Mouse (Mus musculus) left cerebral cortex, postnatal 10 days (tissue): ENCODE measurements at regions not wholly inside any gene's neighbourhood (a gene's known extent, or its start where the extent isn't known, plus 50 kb on each side); places are given as distances from the start of the nearest gene placed in this dataset.
"Not testable (repeated sequence)": the region's sequence is repeated elsewhere in the genome, so short reads cannot be mapped to it uniquely, and the experiment has no call there.

Source experiments
- DNase-seq, 2 experiments: peaks; one replicate each; pipeline ENCODE4 v3.0.0; 2021 to 2022; ENCODE audit warnings: low spot score in 2 of 2, mixed read lengths in 1 of 2; ENCODE audit errors: extremely low spot score in 1 of 2
- intact Hi-C: fragments of 180-260 bp; cut with DNase I; formaldehyde crosslinking; loops from one replicate; pipeline ENCODE4 v1.15.1; 2025

DNA sequence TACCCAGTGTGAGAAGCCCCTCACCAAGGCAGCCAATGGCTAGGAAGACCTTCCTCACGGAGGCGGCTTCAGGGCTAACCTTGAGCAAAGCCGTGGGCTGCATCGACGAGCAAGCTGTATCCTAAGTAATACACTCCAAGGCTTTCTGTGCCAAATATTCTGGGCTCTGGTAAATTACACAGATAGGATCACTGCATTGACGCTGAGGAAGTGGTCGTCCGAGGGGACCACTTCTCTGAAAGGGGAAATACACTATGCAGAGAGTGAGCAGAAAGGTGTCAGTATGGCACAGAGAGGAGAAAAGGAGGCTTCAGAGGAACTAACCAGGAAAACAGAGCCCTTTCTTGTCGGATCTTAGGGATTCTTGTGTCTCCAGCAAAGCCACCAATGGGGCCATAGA is 124.1 kb downstream of the Enc1 start:
- no peak for DNase-seq
- intact Hi-C loops = no loop called here

DNA sequence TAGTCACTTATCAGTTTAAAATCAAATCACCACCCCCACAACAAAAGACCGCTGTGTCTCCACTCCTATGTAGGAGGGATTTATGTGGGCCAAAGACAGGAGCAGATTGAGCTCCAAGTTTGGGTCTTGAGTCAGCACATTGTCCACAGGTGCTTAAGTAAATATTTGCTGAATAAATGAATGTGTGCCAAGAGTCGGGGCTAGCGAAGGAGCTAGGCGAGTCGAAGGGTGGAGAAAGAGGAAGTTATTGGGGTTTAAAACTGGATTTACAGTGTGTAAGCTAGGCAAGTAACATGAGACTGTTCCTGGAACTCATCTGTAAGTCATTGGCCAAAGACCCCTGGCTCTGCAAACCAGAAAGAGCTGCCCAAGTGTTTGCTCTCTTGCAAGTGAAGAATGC is 122.9 kb downstream of the Enc1 start:
- DNase-seq = no peak
- intact Hi-C loops = no loop called here

DNA sequence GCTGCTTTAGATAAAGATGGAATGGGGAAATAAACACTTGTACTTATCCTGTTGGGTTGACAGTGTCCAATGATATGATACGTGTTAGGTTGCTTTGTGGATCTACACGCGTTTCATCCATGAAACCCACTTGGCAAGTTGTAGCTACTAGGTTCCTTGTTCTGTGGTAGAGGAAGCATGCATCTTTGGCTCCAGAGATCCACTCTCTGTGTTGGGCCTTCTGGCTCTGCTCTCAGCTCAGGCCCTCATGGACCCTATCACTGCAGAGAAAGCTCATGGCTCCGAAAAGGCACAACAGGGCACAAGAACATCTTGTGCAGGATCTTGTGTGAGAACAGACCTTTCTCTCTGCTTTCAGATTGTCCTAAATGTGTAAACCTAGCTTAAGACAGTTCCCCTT is 122.3 kb downstream of the Enc1 start:
- intact Hi-C loops = no loop called here
- no peak for DNase-seq

DNA sequence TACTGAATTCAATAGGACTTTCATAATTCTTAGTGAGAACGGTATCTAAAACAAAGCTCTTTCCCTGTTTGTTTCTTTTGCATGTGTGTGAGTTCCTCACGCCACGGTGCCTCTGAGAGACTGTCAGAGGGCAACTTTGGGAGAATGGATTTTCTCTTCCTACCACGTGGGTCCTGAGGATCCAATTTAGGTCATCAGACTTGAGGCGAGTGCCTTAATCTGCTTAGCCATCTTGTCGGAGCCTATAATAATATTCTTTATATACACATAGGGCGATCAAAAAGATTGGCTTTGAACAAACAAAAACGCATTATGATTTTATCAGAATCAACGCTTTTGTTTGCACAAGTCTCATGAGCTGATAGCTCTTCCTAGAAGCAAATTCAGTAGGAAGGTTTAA is 119.6 kb downstream of the Enc1 start:
- intact Hi-C loops = no loop called here
- DNase-seq = no peak

DNA sequence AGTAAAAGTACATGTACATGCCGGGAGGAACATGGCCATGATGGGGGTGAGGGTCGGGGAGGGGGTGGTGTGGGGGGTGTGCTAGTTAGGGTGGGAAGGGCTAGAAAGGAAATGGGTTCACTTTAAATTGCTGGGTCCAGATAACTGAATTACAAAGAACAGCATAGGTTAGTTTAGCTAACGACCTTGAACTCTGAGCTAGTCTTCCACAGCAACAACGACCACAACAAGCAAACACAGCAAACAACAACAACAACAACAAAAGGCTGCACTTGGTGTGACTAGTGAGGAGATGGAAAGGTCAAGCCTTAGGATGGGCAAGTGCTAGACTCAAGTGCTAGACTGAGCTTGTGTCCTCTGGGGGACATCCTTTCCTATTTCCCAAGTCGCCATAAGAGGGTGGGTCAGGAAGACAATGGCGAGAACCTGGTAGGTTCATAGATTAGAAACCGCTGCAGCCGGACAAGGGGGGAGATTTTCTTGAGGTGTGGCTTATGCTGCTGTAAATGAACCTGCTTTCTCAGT is 117.9 kb downstream of the Enc1 start:
- DNase-seq = no peak
- intact Hi-C loops = no loop called here

DNA sequence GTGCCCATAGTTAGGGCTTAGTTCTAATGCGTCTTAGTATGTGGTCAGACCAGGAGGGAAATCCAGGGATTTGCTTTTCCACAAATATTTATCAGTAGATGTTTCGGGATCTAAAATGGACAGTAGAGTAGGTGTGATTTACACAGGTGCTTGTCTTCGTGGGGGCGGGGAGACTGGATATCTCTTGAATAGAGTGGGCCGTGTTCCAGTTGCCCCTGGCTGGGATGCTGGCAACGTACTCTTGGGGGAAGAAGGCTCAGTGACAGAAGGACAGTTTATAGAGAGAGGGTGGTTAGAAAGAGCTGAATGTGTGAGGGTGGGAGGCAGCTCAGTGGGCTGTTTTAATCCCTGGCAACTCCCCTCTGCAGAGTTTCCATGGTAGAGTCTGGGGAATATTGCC is 117.4 kb downstream of the Enc1 start:
- DNase-seq = no peak
- intact Hi-C loops = no loop called here

DNA sequence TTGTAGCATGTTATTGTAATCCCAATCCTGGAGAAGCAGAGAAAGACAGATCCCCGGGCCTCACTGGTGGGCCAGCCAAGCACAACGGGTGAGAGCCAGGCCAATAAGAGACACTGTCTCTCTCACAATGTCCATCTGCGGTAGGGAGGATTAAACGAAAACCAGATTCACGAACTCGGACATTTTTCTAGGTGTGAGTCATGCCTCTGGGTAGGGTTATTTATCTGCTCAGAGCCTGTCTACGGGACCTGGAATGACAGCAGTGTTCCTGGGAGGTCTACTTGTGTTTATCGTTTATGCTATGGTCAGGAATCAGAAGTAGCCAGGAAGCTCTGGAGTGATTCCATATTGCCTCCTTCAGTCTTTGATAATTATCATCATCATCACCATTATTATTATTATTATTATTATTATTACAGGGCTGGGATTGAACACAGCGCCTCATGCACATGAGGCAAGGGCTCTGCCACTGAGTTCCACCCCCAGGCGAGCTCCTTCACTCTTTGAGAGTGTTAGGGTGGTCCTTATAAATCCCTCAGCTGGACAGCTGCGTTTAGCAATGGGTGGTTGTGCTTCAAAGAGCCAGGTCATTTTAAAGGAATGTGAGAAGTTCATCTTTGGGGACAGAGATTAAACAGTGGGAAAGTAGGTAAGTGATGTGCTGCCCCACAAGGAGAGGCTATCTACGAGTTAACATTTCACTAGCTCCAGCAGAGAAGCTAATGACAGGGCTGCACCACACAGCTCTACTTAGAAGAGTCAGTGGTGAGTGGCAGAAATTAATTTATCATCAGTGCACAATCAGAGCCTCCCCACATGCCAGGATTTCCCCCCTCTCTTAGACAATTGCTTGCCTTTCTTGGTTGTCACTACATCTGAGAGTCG is 116.3 kb downstream of the Enc1 start:
- intact Hi-C loops = no loop called here
- no peak for DNase-seq

DNA sequence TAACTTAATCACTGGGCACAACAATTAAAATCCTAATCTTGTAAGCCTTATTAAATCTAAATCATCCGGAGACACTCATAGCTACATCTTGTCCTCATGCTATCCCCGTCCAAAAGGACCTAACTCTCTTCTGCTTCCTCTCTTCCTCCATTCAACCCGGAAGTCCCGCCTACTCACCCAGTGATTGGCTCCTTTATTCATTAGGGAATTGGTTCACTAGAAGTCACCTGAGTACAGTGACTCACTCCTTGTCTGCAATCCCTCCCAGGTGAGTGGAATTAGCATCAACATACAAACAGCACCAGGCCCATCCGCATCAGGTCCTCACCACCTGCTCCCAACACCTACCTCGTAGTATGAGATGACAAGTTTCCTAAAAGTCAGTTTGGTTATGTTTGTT is 114.5 kb downstream of the Enc1 start:
- intact Hi-C loops, DNase-seq: not testable (repeated sequence)

DNA sequence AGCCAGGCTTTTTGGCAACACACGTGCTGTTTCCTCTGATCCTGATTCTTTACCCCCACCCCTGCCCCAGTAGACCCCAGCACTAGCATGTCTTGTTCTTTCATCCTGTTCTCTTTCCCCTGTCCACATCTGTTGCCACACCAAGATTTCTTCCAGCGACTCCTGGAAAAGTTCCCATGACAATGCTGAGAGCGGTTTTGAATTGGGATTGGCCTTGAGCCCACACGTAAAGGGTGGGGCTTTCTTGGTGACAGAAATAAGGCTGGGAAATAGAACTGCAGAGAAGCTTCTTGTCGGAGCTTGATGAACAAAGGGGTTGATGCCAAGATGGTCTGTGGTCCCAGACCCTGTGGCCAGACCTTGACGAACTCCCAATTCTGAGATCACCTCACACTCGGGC is 106.8 kb downstream of the Enc1 start:
- DNase-seq = peak in 1 of 2 experiments; percentile 47
- intact Hi-C loops = no loop called here

DNA sequence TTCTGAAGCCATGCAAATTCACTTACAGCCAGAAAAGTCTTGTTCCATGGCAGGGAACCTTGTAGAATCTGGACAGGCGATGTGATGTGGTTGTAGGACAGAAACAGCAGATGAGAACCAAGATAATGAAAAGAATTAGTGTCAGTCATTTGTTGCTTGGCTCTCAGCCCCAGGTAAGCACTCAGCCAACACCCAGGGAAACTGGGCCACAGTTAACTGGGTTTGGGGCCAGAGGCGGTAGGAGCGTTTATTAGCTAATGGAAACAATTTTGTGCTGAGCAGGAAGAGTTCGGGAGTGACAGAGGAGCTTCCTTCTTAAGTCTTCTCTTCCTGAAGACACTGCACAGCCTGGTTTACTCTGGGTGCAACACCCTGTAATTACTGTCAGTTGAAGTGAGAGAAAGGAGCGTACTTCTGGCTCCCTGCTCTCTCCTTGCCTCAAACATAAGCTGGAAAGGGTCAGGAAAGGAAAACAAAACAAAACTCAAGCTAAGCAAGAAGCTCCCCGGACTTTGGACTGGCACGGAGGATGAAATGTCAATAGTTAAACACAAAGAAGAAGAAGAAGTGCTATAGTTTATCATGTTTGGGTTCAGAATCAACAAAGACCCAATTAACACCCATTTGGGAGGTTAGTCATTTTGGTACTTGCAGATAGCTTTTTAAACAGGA is 100.4 kb downstream of the Enc1 start:
- DNase-seq = no peak
- intact Hi-C loops = no loop called here

DNA sequence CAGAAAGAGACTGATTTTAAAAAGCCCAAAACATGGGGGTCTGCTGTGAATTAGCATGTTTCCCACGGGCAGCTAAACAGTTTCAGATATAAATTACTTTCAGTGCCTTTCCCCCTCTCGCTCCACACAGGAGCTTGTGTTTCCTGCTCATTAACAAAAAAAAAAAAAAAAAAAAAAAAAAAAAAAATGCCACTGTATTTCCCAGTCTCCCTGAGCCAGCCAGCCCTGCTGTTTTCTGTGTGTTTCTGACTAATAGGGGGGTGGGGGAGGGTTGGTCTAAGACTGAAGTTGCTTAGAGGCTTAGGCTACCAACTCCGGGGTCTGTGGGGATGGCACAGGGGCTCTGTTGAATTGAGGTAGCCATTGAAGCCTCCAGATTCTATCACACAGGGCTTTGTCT is 97.0 kb downstream of the Enc1 start:
- intact Hi-C loops = no loop called here

DNA sequence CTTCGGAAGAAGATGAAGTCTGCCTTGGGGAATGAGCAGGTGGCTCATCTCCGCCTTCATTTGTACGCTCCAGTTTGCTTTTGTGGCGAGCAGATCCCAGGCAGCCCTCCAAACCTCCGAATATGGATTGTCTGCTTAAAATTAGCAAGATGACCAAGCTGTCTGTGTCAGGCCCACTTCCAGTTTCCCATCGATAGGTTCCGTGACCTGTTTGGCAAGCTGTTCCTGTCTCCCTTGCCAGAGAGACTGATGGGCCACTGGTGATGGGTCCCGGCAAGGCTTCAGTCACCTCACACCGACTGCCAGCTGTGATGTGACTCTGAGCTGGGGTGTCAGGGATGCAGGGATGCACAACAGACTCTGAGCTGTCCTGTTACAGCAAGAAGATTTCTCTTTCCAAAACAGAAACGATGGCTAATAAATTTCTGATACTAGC is 96.4 kb downstream of the Enc1 start:
- peak; percentile 26 to 27 for DNase-seq
- intact Hi-C loops = no loop called here

More for the DNA sequence above, 97.0 kb downstream of the Enc1 start:
- DNase-seq = no peak

DNA sequence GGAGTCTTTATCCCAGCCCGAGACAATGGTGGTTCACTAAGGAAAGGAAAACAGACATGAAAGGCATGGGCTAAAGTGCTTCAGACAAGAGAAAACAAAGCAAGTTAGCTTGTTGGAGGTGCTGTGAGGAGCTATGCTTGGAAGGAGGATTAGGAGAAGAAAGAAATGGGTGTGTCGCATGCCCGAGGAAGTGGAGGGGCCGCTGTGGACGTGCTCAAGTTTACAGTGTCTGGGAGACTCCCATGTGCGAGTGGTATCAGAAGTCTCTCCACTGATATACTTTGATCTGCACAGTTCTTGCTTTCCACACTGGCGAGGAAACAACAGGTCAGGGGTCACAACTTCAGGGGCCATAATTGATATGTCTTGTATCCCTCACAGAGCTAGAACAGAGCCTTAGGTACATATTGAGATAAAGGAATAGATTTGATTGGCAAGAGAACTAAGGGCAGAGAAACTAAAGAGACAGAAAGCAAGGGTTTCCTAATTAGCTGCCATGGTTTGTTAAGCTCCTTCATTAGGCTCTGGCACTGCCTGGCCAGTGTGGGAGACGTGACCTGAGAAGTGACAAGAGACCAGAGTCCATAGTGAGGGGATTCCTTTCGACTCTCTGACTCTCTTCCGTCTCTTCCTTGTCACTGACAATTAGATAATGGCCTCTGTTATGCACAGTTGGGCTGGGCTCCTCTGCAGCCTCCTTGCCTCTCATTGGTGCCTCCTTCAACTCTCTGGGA is 93.1 kb downstream of the Enc1 start:
- intact Hi-C loops = no loop called here
- no peak for DNase-seq

DNA sequence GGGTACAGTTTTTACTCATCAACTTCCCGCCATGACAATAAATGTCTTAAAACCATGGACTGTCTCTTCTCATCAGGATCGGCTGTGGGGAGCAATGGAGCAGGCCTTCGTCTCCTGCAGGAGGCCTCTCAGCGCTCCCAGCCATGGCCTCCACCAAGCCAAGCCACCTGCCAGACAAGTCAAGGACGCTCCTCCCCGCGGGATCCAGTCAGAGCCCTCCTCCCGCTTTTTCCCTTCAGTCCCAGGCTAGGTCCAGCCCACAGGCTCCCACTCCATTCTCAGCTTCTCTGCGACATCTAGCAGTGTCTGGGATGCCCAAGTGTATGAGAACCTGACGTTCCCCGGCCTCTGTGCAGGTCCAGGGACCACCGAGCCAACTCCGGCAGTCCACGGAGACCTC is 90.2 kb downstream of the Enc1 start:
- no peak for DNase-seq
- intact Hi-C loops = no loop called here

DNA sequence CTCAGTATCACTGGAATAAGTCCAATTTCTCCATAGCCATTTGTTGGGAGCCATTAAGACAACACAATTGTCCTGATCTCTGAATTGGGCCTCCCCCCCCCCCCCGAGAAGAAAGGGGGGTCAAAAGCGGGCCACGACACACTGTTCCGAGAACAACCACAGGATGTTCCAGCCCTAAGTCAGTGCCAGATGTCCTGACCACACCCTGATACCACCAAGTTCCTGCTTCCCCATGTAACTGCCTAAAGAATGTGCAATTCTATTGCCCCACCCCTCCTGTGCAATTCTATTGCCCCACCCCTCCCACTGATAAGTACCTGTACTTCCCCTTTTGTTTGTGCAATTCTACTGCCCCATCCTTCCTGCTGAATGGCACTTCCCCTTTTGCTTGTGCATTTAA is 80.4 kb downstream of the Enc1 start:
- DNase-seq, intact Hi-C loops: not testable (repeated sequence)

DNA sequence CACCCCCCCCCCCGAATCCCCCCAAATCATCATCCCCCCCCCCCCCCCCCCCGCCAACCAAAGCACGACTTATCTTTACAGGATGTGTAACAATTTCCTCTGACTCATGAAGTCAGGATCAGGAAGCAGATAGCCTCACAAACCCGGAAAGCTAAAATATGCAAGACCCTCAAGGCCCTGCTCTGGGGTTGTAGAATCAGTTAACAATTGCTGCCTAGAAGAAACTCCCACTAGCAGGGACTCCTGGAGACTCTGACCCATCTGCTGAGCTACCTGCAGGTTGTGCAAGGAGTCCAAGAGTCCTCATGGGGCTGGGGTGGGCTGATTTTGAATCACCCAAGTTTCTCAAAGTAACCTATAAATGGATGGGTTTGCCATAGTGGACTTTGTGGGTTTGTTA is 79.9 kb downstream of the Enc1 start:
- no peak for DNase-seq
- intact Hi-C loops = no loop called here

DNA sequence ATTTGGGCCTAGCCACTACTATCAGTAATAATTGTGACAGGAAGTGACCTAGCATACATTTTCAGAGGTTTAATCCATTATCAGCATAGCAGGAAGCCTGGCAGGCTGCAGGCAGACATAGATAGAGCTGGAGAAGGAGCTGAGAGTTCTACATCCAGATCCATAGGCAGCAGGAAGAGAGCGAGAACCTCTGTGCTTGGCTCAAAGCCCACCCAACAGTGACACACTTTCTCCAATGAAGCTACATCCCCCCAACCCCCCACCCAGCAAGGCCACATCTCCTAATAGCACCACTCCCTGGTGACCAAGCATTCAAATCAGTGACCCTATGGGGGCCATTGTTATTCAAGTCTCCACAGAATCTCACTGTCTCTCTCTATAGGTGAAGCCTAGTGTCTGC is 79.4 kb downstream of the Enc1 start:
- no peak for DNase-seq
- intact Hi-C loops = no loop called here

DNA sequence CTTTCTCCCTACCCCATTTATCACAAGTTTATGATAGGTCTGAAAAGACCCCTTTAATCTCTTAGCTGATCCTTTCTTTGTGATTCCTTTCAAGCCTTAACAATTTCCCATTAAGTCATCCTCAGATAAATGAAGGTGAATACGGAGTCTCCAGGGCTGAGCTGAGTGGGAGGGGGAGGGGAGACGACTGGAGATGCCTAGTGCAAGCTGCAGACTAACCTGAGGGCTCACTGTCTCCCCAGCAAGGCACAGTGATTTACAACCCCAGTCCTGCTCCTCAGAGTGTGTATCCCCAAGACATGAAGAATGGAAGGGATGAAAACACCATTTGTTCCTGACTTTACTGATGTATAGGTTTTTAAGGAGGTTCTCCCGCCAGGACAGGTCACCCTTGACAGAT is 76.7 kb downstream of the Enc1 start:
- intact Hi-C loops = no loop called here
- no peak for DNase-seq
